Mouse (Mus musculus) cortical plate, adult 2 months (tissue): ENCODE measurements around the gene Abtb1. TPM values are rescaled to one million over a fixed set of nuclear protein-coding genes. Genes with fewer than 3 reads are reported as not detected.
A peak's percentile ranks its signal among the peaks of the same experiment; 100 is the strongest.

ENCODE experiments used
- H3K27ac ChIP-seq: fragments of 200-500 bp; 2 replicates; pipeline ENCODE4 v1.5.1; 2012; ENCODE audit warnings: low read length, control low read depth, inconsistent platforms; ENCODE audit not compliant: insufficient read depth
- H3K4me1 ChIP-seq: fragments of 200-500 bp; 2 replicates; pipeline ENCODE4 v1.6.1; 2011; ENCODE audit warnings: low read length; ENCODE audit not compliant: control insufficient read depth, insufficient read depth
- H3K4me3 ChIP-seq: fragments of 200-500 bp; 2 replicates; pipeline ENCODE4 v1.5.1; 2011; ENCODE audit warnings: mild to moderate bottlenecking, low read length, control low read depth; ENCODE audit not compliant: insufficient read depth
- CTCF ChIP-seq: fragments of 200-500 bp; IDR thresholded peaks from 2 replicates; pipeline ENCODE4 v1.5.1; 2011; ENCODE audit warnings: mild to moderate bottlenecking, control low read depth, low read length; ENCODE audit not compliant: insufficient read depth; ENCODE audit errors: extremely low read depth
- POLR2A ChIP-seq: fragments of 200-500 bp; IDR thresholded peaks from 2 replicates; pipeline ENCODE4 v1.6.1; 2011; ENCODE audit warnings: mild to moderate bottlenecking, low read length, control low read depth; ENCODE audit not compliant: insufficient read depth; ENCODE audit errors: extremely low read depth
- polyA plus RNA-seq: library from polyadenylated mRNA; depleted of rRNA; stranded (reverse); fragments of >200 nt; gene quantifications from 2 replicates; pipeline ENCODE4 v1.2.3, GENCODE M21; 2012

Abtb1 gene
- polyA plus RNA-seq, 1 experiment, result 88.0 TPM

DNA sequence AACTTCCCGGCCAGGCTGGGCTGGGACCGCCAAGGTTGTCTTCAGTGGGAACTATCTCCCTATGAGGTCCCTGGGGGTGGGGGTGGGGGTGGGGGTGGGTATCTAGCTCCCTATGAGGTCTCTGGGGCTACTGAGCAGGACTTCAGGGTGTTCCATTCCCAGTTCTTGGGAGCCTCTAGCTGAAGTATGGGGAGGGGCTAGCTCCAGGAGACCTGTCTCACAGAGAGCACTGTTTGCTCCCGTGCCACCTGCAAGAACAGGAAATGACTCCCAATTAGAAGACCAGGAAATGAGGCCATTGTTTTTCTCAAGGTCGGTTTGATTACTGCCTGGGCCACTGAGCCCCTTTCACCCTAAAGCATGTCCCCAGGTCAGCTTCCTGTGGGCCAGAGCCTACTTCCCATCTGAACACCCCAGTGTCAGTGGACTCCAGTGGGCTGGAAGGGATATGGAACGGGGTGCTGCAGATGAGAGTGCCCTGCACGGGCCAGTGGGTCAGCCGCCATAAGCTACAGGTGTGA is 29.8 kb downstream of the Abtb1 start:
- peaks cover 13% of the 10 kb centered on the region for H3K4me1 ChIP-seq
- TF ChIP-seq CTCF (no peak), POLR2A (no peak)
- peak overlapping the region; percentile 18; the same call in 1 of the 2 replicates for H3K27ac ChIP-seq
- no peak overlapping the region for H3K4me3 ChIP-seq

DNA sequence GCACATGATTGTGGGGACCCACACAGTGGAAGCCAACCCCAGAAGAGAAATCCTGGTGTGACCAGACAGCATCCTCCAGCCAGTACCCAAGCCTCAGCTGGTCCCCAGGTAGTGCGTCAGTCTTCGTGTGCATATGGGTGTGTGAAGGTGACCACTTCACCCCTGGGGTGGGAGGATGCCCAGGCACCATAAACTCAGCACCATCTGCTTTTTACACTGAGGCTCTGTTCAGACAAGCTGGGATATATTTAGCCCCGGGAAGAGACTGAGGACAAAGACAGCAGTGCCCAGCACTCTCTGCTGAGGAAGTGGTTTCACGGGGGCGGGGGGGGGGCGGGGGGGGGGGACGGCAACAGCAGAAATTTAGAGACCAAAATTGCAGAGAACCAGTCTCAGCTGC is 30.4 kb downstream of the Abtb1 start:
- peaks cover 13% of the 10 kb centered on the region for H3K4me1 ChIP-seq
- TF ChIP-seq POLR2A (no peak), CTCF (no peak)
- no peak overlapping the region for H3K4me3 ChIP-seq
- peak overlapping the region; percentile 47; the same call in 1 of the 2 replicates for H3K27ac ChIP-seq

DNA sequence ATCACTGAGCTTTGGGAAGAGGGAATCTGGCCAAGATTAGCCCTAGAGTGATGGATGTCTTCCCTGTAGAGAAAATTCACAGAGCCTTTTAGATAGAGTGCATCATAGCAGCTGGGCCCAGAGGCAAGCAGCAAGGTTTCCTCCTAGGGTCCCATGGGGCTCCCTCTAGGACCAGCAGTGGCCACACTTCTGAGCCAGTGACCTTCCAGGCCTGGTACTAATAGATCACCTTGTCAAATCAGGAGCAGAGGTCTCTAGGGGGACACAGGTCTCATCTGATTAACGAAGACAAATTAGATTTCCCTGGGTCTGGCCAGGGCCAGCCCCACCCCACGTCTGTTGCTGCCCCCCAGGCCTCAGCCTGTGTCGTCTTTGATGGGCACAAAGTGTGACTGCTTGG is 31.5 kb downstream of the Abtb1 start:
- H3K4me3 ChIP-seq, result no peak overlapping the region
- H3K4me1 ChIP-seq, result peaks cover 9% of the 10 kb centered on the region
- 0 out of 2 replicates have a peak overlapping the region, but pooled peaks have one; percentile 4 for H3K27ac ChIP-seq
- TF ChIP-seq CTCF (no peak), POLR2A (no peak)

DNA sequence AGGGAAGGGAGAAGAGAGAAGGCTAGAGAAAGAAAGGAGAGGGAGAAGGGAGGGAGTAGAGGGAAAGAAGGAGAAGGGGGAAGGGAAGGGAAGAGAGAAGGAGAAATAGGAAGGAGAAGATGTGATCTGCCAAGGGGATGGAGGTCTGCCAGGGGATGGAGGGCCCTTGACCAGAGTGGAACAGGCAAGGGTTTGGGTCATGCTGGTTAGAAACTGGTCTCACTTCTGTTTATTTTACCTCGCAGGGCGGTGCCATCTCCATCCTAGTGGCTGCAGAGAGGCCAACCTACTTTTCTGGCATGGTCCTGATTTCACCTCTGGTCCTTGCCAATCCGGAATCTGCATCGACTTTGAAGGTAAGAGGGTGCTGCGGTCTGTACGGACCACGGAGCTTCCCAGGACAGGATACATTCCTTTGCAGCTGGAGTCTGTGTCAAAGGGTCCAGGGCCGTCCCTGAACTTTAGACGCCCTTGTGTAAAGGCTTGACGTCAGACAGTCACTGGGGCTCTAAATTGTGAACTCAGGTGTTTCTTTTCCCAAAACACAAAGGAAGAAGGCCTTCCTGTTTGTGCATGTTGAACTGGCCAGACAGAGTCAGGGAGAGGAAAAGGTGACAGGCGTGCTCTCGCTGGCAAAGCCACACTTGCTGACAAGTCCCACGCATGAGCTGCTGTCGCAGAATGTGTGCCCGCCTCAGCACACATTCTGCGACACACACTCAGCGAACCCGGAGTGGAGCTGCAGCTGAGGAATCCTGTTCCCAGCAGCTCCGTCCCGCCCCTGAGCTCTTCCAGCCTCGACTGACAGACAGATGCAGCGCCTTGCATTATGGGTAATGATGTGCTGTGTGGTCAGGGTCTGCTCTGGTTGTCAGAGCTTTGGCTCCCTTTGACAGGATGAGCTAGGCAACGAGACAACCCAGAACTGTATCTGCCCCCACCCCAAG is 32.4 kb downstream of the Abtb1 start:
- Histone ChIP-seq H3K4me3 (no peak overlapping the region), H3K4me1 (peaks cover 6% of the 10 kb centered on the region), H3K27ac (0 out of 2 replicates have a peak overlapping the region, but pooled peaks have one; percentile 4)
- TF ChIP-seq CTCF (no peak), POLR2A (no peak)

DNA sequence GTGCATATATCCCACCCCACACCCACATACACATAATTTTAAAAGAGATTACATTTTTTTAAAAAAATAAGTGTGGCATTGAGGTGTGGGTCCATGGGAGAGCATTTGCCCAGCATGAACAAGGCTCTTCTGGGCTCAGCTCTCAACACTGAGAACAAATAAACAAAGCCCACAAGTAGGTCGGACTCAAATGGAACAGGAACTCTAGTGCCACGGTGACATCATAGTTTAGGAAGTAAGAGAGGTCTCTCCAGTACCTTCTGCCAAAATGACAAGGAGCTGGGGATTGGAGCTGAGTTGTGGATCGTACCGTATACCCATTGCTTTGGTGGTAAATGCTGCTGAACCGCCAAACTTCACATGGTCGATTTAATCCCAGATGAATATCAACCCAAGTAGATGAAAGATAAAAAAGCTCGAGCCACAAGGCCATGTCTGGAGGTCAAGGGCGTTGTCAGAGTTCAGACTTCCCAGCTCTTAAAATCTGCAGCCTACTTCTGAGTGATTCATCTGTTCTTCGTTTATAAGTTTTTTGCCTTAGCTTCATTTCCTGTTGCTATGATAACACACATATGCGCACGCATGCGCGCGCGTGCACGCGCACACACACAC is 36.7 kb downstream of the Abtb1 start:
- no peaks in the 10 kb centered on the region; the same call in 1 of the 2 replicates for H3K4me1 ChIP-seq
- H3K4me3 ChIP-seq, result no peak overlapping the region
- H3K27ac ChIP-seq, result no peak overlapping the region
- TF ChIP-seq POLR2A (no peak), CTCF (no peak)

DNA sequence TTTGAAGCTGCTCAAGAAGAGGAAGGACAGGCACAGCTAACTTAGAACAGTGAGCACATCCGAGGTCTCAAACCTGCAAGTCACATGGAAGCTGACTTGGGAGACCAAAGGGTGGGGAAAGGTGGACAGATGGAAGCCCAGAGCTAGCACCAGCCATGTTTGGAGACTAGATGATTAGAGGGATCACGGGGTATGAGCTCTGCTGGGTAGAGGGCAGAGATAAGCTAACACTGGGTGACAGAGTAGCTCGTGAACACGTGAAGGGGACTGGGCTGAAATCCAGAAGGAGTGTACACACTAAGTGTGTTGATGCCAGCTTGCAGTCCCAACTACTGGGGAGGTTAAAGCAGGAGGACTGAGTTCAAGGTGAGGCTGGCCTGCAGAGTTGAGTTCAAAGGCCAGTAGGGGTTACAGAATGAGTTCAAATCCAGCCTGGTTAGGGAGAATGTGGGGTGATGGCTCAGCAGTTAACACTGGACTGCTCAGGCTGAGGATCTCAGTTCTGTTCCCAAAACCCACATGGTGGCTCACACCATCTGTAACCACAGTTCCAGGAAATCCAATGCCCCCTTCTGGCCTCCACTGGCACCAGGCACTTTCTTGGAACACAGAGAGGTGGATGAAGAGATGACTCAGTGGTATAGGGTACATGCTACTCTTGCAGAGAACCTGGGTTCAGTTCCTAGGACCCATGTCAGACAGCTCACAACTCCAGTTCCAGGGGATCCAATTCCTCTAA is 37.7 kb downstream of the Abtb1 start:
- Histone ChIP-seq H3K4me3 (no peak overlapping the region), H3K4me1 (no peaks in the 10 kb centered on the region; the same call in 1 of the 2 replicates), H3K27ac (no peak overlapping the region)
- no peak for TF ChIP-seq POLR2A
- TF ChIP-seq CTCF, result no peak

DNA sequence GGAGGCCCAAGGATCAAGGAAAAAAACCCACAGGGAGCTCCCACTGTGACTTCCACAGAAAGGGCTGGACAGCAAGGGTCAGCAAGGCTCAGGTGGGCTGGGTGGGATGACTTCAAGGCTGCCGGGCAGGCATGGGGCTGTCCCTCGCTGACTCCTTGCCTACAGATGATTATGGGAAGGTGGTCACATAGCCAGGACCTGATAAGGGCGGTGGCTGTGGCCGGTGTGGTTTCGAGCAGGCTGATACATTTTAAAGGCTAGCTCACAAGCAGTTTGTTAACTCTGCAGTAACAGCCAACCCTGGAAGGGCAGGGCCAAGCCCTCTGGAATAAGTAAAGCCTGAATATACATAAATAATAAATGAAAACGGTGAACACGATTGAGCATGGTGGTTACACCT is 38.7 kb downstream of the Abtb1 start:
- TF ChIP-seq POLR2A (no peak), CTCF (no peak)

DNA sequence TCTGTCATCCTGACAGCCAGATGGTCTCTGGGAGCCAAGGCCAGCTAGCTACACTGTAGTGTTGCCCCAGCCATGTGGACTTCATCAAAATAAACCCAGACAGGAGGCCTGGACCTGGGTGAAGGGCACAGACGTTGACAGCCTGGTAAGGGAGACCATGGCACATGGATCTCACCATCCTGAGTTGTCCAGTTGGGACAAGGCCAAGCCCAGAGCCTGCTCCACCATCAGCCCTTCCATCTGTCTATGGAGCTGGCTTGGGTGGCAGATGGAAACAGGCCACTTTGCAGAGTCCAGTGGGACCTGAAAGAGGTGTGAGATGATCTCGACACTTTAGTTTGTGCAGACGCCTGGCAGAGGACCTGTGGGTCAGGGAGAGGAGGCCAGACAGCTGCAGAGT is 41.0 kb downstream of the Abtb1 start:
- H3K4me3 ChIP-seq, result no peak overlapping the region
- no peak overlapping the region for H3K27ac ChIP-seq
- TF ChIP-seq POLR2A (no peak), CTCF (no peak)
- no peaks in the 10 kb centered on the region; the same call in 1 of the 2 replicates for H3K4me1 ChIP-seq

More for the DNA sequence above, 38.7 kb downstream of the Abtb1 start:
- Histone ChIP-seq H3K4me3 (no peak overlapping the region), H3K27ac (no peak overlapping the region), H3K4me1 (no peaks in the 10 kb centered on the region; the same call in 1 of the 2 replicates)

DNA sequence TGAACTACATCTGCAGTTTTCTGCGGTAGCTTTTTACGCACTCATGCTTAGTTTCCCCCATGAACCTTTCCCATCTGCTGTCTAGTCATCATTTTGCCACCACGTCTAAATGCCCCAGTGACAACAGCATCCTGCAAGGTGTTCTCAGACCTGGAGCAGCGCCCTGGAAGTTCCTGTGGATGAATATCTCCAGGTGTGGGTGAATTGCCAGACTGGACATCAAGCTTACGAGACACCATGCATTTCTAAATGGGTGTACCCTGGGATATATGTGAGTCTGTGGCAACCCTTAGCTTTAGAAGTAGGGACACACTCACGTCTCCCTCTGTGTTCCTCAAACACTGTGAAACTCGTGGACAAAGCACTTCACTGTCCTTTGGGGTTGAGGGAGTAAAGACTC is 41.6 kb downstream of the Abtb1 start:
- no peaks in the 10 kb centered on the region; the same call in 1 of the 2 replicates for H3K4me1 ChIP-seq
- no peak overlapping the region for H3K4me3 ChIP-seq
- no peak overlapping the region for H3K27ac ChIP-seq
- TF ChIP-seq POLR2A, result no peak
- TF ChIP-seq CTCF, result no peak
